Mouse (Mus musculus) CH12.LX (cell line): ENCODE results near the gene Mgarp. TPM values are rescaled to one million over a fixed set of nuclear protein-coding genes. Genes with fewer than 3 reads are reported as not detected.

Experiments used
- DNase-seq: peaks from one replicate; pipeline ENCODE4 v3.0.0-alpha.2; 2013; ENCODE audit errors: extremely low read depth
- H3K27ac ChIP-seq: 2 replicates; pipeline ENCODE4 v1.5.1; 2012; ENCODE audit warnings: low read depth, mild to moderate bottlenecking, control low read depth, moderate library complexity; ENCODE audit not compliant: insufficient read depth
- H3K27me3 ChIP-seq: replicated peaks from 2 replicates; pipeline ENCODE3; 2012; ENCODE audit warnings: inconsistent platforms
- H3K36me3 ChIP-seq, 2 experiments: replicated peaks in 1 of 2; 2 replicates each; pipeline versions ENCODE3 to v1.6.1; 2012; ENCODE audit warnings: inconsistent platforms in 1 of 2, low read length in 1 of 2, mild to moderate bottlenecking in 1 of 2, mixed read lengths in 1 of 2, moderate library complexity in 1 of 2; ENCODE audit not compliant: control insufficient read depth in 1 of 2, insufficient read depth in 1 of 2
- H3K4me1 ChIP-seq, 2 experiments: 2 replicates each; pipeline ENCODE4 v1.6.1; 2012; ENCODE audit warnings: inconsistent platforms in 1 of 2, moderate library complexity in 1 of 2; ENCODE audit not compliant: insufficient read depth in 2 of 2, control insufficient read depth in 1 of 2
- H3K4me2 ChIP-seq: 2 replicates; pipeline ENCODE4 v1.6.1; 2012; ENCODE audit warnings: low read depth, mild to moderate bottlenecking, control low read depth; ENCODE audit not compliant: poor library complexity, insufficient read depth, severe bottlenecking
- H3K4me3 ChIP-seq, 3 experiments: fragments of 150-350 bp in 1 of 3; sonication (generic) in 1 of 3; replicated peaks in 1 of 3; 2 replicates each; pipeline versions ENCODE3 to v1.5.1; 2011 to 2012; ENCODE audit warnings: low read depth in 2 of 3, low read length in 2 of 3, mild to moderate bottlenecking in 2 of 3, moderate library complexity in 2 of 3, control low read depth in 1 of 3, improper control_type of control experiment in 1 of 3, inconsistent platforms in 1 of 3, mixed read lengths in 1 of 3; ENCODE audit not compliant: poor library complexity in 1 of 3
- H3K79me2 ChIP-seq: replicated peaks from 2 replicates; pipeline ENCODE4 v1.6.1; 2012; ENCODE audit warnings: mild to moderate bottlenecking, moderate library complexity; ENCODE audit not compliant: control insufficient read depth, poor library complexity, insufficient read depth, severe bottlenecking; ENCODE audit errors: extremely low read depth
- H3K9ac ChIP-seq: 2 replicates; pipeline ENCODE4 v1.6.1; 2012; ENCODE audit warnings: low read depth, mild to moderate bottlenecking, control low read depth, moderate library complexity; ENCODE audit not compliant: insufficient read depth
- H3K9me3 ChIP-seq: replicated peaks from 2 replicates; pipeline ENCODE3; 2012; ENCODE audit warnings: low read length, inconsistent platforms, mixed read lengths
- BHLHE40 ChIP-seq: IDR thresholded peaks from 2 replicates; pipeline ENCODE4 v1.6.1; 2011; ENCODE audit warnings: mild to moderate bottlenecking, low read depth, low read length, improper control_type of control experiment
- CHD1 ChIP-seq: IDR thresholded peaks from 2 replicates; pipeline ENCODE4 v1.6.1; 2012; ENCODE audit warnings: low read depth, low read length, improper control_type of control experiment, inconsistent platforms
- ELF1 ChIP-seq: IDR thresholded peaks from 2 replicates; pipeline ENCODE4 v1.6.1; 2014; ENCODE audit warnings: low read depth, mild to moderate bottlenecking, inconsistent platforms, low read length, improper control_type of control experiment
- EP300 ChIP-seq: IDR thresholded peaks from 2 replicates; pipeline ENCODE4 v1.6.1; 2011; ENCODE audit warnings: low read length, improper control_type of control experiment
- ETS1 ChIP-seq: conservative IDR thresholded peaks from 2 replicates; pipeline ENCODE4 v1.6.1; 2012; ENCODE audit warnings: low read depth, mild to moderate bottlenecking, inconsistent platforms, low read length, improper control_type of control experiment, moderate library complexity
- GABPA ChIP-seq: IDR thresholded peaks from 2 replicates; pipeline ENCODE4 v1.6.1; 2012; ENCODE audit warnings: low read depth, low read length, improper control_type of control experiment, inconsistent platforms; ENCODE audit not compliant: insufficient replicate concordance
- IRF4 ChIP-seq: IDR thresholded peaks from 2 replicates; pipeline ENCODE4 v1.6.1; 2014; ENCODE audit warnings: low read depth, mild to moderate bottlenecking, inconsistent platforms, low read length, improper control_type of control experiment
- JUN ChIP-seq: IDR thresholded peaks from 2 replicates; pipeline ENCODE4 v1.6.1; 2011; ENCODE audit warnings: low read depth, mild to moderate bottlenecking, low read length, improper control_type of control experiment, moderate library complexity; ENCODE audit not compliant: insufficient read depth
- KAT2A ChIP-seq: IDR thresholded peaks from 2 replicates; pipeline ENCODE4 v1.6.1; 2012; ENCODE audit warnings: low read length, improper control_type of control experiment, inconsistent platforms; ENCODE audit not compliant: insufficient replicate concordance
- MAFK ChIP-seq: IDR thresholded peaks from 2 replicates; pipeline ENCODE4 v1.6.1; 2011; ENCODE audit warnings: low read length, improper control_type of control experiment; ENCODE audit not compliant: insufficient replicate concordance
- MAX ChIP-seq: IDR thresholded peaks from 2 replicates; pipeline ENCODE4 v1.6.1; 2011; ENCODE audit warnings: low read length, improper control_type of control experiment
- MAZ ChIP-seq: IDR thresholded peaks from 2 replicates; pipeline ENCODE4 v1.6.1; 2012; ENCODE audit warnings: low read depth, mild to moderate bottlenecking, inconsistent platforms, low read length, improper control_type of control experiment, moderate library complexity
- MEF2A ChIP-seq: IDR thresholded peaks from 2 replicates; pipeline ENCODE4 v1.6.1; 2014; ENCODE audit warnings: low read depth, mild to moderate bottlenecking, inconsistent platforms, low read length, improper control_type of control experiment, borderline replicate concordance
- MXI1 ChIP-seq: IDR thresholded peaks from 2 replicates; pipeline ENCODE4 v1.6.1; 2011; ENCODE audit warnings: mild to moderate bottlenecking, low read depth, low read length, improper control_type of control experiment
- MYC ChIP-seq: IDR thresholded peaks from 2 replicates; pipeline ENCODE4 v1.6.1; 2011; ENCODE audit warnings: low read depth, mild to moderate bottlenecking, improper control_type of control experiment, low read length
- NRF1 ChIP-seq: IDR thresholded peaks from 2 replicates; pipeline ENCODE4 v1.6.1; 2014; ENCODE audit warnings: low read depth, mild to moderate bottlenecking, inconsistent platforms, low read length, improper control_type of control experiment, moderate library complexity
- PAX5 ChIP-seq: IDR thresholded peaks from 2 replicates; pipeline ENCODE4 v1.6.1; 2012; ENCODE audit warnings: low read length, inconsistent platforms, mixed read lengths
- POLR2A ChIP-seq: IDR thresholded peaks from 2 replicates; pipeline ENCODE4 v1.6.1; 2011; ENCODE audit warnings: low read depth, mild to moderate bottlenecking, improper control_type of control experiment, low read length
- POLR2AphosphoS2 ChIP-seq: IDR thresholded peaks from 2 replicates; pipeline ENCODE4 v1.6.1; 2011; ENCODE audit warnings: low read depth, low read length, improper control_type of control experiment
- RAD21 ChIP-seq: IDR thresholded peaks from 2 replicates; pipeline ENCODE4 v1.6.1; 2011; ENCODE audit warnings: low read depth, mild to moderate bottlenecking, low read length, improper control_type of control experiment, moderate library complexity
- SMC3 ChIP-seq: IDR thresholded peaks from 2 replicates; pipeline ENCODE4 v1.6.1; 2011; ENCODE audit warnings: low read depth, low read length, improper control_type of control experiment
- UBTF ChIP-seq: IDR thresholded peaks from 2 replicates; pipeline ENCODE4 v1.6.1; 2012; ENCODE audit warnings: low read depth, mild to moderate bottlenecking, inconsistent platforms, low read length, improper control_type of control experiment, moderate library complexity
- USF1 ChIP-seq: IDR thresholded peaks from 2 replicates; pipeline ENCODE4 v1.6.1; 2014; ENCODE audit warnings: low read depth, mild to moderate bottlenecking, inconsistent platforms, low read length, improper control_type of control experiment
- USF2 ChIP-seq: conservative IDR thresholded peaks from 2 replicates; pipeline ENCODE4 v1.6.1; 2011; ENCODE audit warnings: low read depth, low read length, improper control_type of control experiment
- ZC3H11A ChIP-seq: IDR thresholded peaks from 2 replicates; pipeline ENCODE4 v1.6.1; 2012; ENCODE audit warnings: low read depth, mild to moderate bottlenecking, inconsistent platforms, low read length, improper control_type of control experiment
- ZNF384 ChIP-seq: IDR thresholded peaks from 2 replicates; pipeline ENCODE4 v1.6.1; 2012; ENCODE audit warnings: low read depth, low read length, improper control_type of control experiment, inconsistent platforms
- dilution Hi-C: fragments of 300-500 bp; cut with MboI; formaldehyde crosslinking; loops from 2 replicates; pipeline ENCODE4 v1.14.3; 2020; ENCODE audit warnings: low sequenced_read_pairs; ENCODE audit not compliant: extremely low pct_unique_long_range_greater_than_20kb, extremely low pct_ligation_motif_present
- in situ Hi-C: fragments of 300-500 bp; cut with MboI; formaldehyde crosslinking; loops from 3 replicates; pipeline ENCODE4 v1.14.3; 2019; ENCODE audit warnings: low sequenced_read_pairs, low pct_ligation_motif_present, low pct_unique_long_range_greater_than_20kb, mixed read lengths
- polyA plus RNA-seq: library from polyadenylated mRNA; unstranded; fragments of >175 nt; gene quantifications from 2 replicates; pipeline ENCODE4 v1.2.1, GENCODE M21; 2012; ENCODE audit warnings: low read depth; ENCODE audit not compliant: insufficient read length
- total RNA-seq, 2 experiments: library from RNA; depleted of rRNA; stranded (reverse); fragments of 300-350 nt in 1 of 2; fragments of >200 nt in 1 of 2; gene quantifications; 2 replicates each; pipeline ENCODE4 v1.2.3; 2012 to 2014

Mgarp gene
- total and polyA plus RNA-seq, 3 experiments: not detected

- TF ChIP-seq KAT2A: 0 out of 2 replicates have a peak, but pooled peaks have one; percentile 23
- no peak for TF ChIP-seq PAX5
- no peak for TF ChIP-seq SMC3
- TF ChIP-seq MAZ: peak; percentile 4; the same call in 1 of the 2 replicates
- TF ChIP-seq USF1: no peak
- peak; percentile 10; the same call in 1 of the 2 replicates for TF ChIP-seq MEF2A
- no peak for TF ChIP-seq JUN
- TF ChIP-seq BHLHE40: peak; percentile 48; the same call in 1 of the 2 replicates
- TF ChIP-seq NRF1: peak; percentile 77
- no peak; the same call in none of the 2 replicates for TF ChIP-seq MAX
- TF ChIP-seq MXI1: peak; percentile 85; the same call in 1 of the 2 replicates
- no peak for TF ChIP-seq GABPA
- TF ChIP-seq, all 38 proteins: peak for 6
- H3K4me3 ChIP-seq: peak overlapping the region; percentile 67 to 97 (median 78)
- peak overlapping the region; percentile 76 for H3K4me2 ChIP-seq
- DNase-seq: peak; percentile 50
- H3K9me3 ChIP-seq: peaks cover 15% of the 10 kb centered on the region
- peaks cover 30% of the 10 kb centered on the region for H3K27me3 ChIP-seq
- H3K36me3 ChIP-seq: no peaks in the 10 kb centered on the region
- no peak overlapping the region; the same call in 1 of the 2 replicates for H3K27ac ChIP-seq
- dilution Hi-C loops (no loop called here), in situ Hi-C loops (no loop called here)
- H3K9ac ChIP-seq: peak overlapping the region; percentile 82
- H3K4me1 ChIP-seq: peaks cover 0 to 22% of the 10 kb centered on the region in 2 experiments; a peak in 2 of 4 replicates
- H3K79me2 ChIP-seq: peaks cover 21% of the 10 kb centered on the region
Measured at GRCm38 (mm10) chr3:51341268-51342081, 55.1 kb downstream of the Mgarp start.

GRCm38 (mm10) chr3:51340552-51341267 is 55.8 kb downstream of the Mgarp start, which contains the start of gene Elf2:
Elf2 (minus strand) TSS chr3:51340663.
- peak within 1 kb of the TSS; percentile 82 for H3K9ac ChIP-seq
- peaks cover 15% of the 10 kb centered on the region for H3K9me3 ChIP-seq
- DNase-seq: peak; percentile 65
- TF ChIP-seq POLR2A (peak; percentile 72), ZC3H11A (no peak), IRF4 (peak; percentile 21; the same call in 1 of the 2 replicates), POLR2AphosphoS2 (no peak), NRF1 (no peak), RAD21 (no peak), MAZ (peak; percentile 30; the same call in 1 of the 2 replicates), EP300 (no peak), MYC (no peak), ZNF384 (no peak), CHD1 (no peak), USF1 (no peak), MAX (no peak), UBTF (no peak; the same call in 1 of the 2 replicates), USF2 (no peak), KAT2A (no peak), JUN (no peak), BHLHE40 (no peak; the same call in 1 of the 2 replicates), ELF1 (no peak), MEF2A (peak; percentile 47; the same call in 1 of the 2 replicates), MAFK (no peak), SMC3 (no peak), ETS1 (no peak)

More at GRCm38 (mm10) chr3:51340552-51341267, 55.8 kb downstream of the Mgarp start, which contains the start of gene Elf2:
- peak within 1 kb of the TSS; percentile 79 for H3K27ac ChIP-seq
- peak within 1 kb of the TSS; percentile 76 to 97 (median 78) for H3K4me3 ChIP-seq
- in situ Hi-C loops (no loop called here), dilution Hi-C loops (no loop called here)
- peaks cover 21% of the 10 kb centered on the region for H3K79me2 ChIP-seq
- peak within 1 kb of the TSS; percentile 85 for H3K4me2 ChIP-seq
- H3K27me3 ChIP-seq: peaks cover 29% of the 10 kb centered on the region
- H3K36me3 ChIP-seq: no peaks in the 10 kb centered on the region
- peaks cover 0 to 22% of the 10 kb centered on the region in 2 experiments; a peak in 2 of 4 replicates for H3K4me1 ChIP-seq
